Mouse (Mus musculus) retina, postnatal 7 days (tissue): ENCODE data around the gene Ccdc167.
"Not testable (repeated sequence)": the region's sequence is repeated elsewhere in the genome, so short reads cannot be mapped to it uniquely, and the experiment has no call there.

Experiments used
- DNase-seq: peaks from one replicate; pipeline ENCODE4 v3.0.0-alpha.2; 2012; ENCODE audit warnings: low read depth, low spot score

Gene Ccdc167

GRCm38 (mm10) chr17:29719628-29720575 is 3.1 kb upstream of the Ccdc167 start:
- no peak for DNase-seq

- DNase-seq: no peak
Measured at GRCm38 (mm10) chr17:29718660-29719059, 1.8 kb upstream of the Ccdc167 start.

GRCm38 (mm10) chr17:29713734-29714133 is 3.1 kb downstream of the Ccdc167 start:
- DNase-seq: not testable (repeated sequence)

- no peak for DNase-seq
Measured at GRCm38 (mm10) chr17:29712565-29712964, 4.3 kb downstream of the Ccdc167 start.

- no peak for DNase-seq
Measured at GRCm38 (mm10) chr17:29711745-29712431, 5.0 kb downstream of the Ccdc167 start.

- no peak for DNase-seq
Measured at GRCm38 (mm10) chr17:29711076-29711744, 5.6 kb downstream of the Ccdc167 start.

GRCm38 (mm10) chr17:29710562-29711044 is 6.2 kb downstream of the Ccdc167 start:
- no peak for DNase-seq

- no peak for DNase-seq
Measured at GRCm38 (mm10) chr17:29708783-29709182, 8.1 kb downstream of the Ccdc167 start.

- no peak for DNase-seq
Measured at GRCm38 (mm10) chr17:29706981-29707545, 9.8 kb downstream of the Ccdc167 start.

- no peak for DNase-seq
Measured at GRCm38 (mm10) chr17:29705881-29706280, 11.0 kb downstream of the Ccdc167 start.

- peak; percentile 46 for DNase-seq
Measured at GRCm38 (mm10) chr17:29704781-29705180, 12.1 kb downstream of the Ccdc167 start.

- no peak for DNase-seq
Measured at GRCm38 (mm10) chr17:29702938-29703710, 13.7 kb downstream of the Ccdc167 start.

- no peak for DNase-seq
Measured at GRCm38 (mm10) chr17:29700573-29700972, 16.3 kb downstream of the Ccdc167 start.

GRCm38 (mm10) chr17:29698421-29698820 is 18.4 kb downstream of the Ccdc167 start:
- DNase-seq: no peak

GRCm38 (mm10) chr17:29696940-29697339 is 19.9 kb downstream of the Ccdc167 start:
- DNase-seq: no peak

- DNase-seq: no peak
Measured at GRCm38 (mm10) chr17:29694516-29694915, 22.3 kb downstream of the Ccdc167 start.

GRCm38 (mm10) chr17:29693571-29693970 is 23.3 kb downstream of the Ccdc167 start:
- DNase-seq: no peak

- no peak for DNase-seq
Measured at GRCm38 (mm10) chr17:29692827-29693226, 24.0 kb downstream of the Ccdc167 start.

GRCm38 (mm10) chr17:29690257-29690656 is 26.6 kb downstream of the Ccdc167 start:
- no peak for DNase-seq

- DNase-seq: no peak
Measured at GRCm38 (mm10) chr17:29688610-29689009, 28.2 kb downstream of the Ccdc167 start.

GRCm38 (mm10) chr17:29687373-29687772 is 29.5 kb downstream of the Ccdc167 start:
- no peak for DNase-seq
